Mouse (Mus musculus) Patski (cell line): ENCODE measurements around the gene Mbtps2. TPM values are rescaled to one million over a fixed set of nuclear protein-coding genes. Genes with fewer than 3 reads are reported as not detected.

Source experiments
- ATAC-seq: fragments of 100-300 bp; one replicate; pipeline ENCODE4 v1.8.0; 2021
- CTCF ChIA-PET: fragments of 350-600 bp; sonication (Branson Sonifier 250); formaldehyde crosslinking; loops from one replicate; lab custom pipeline; 2022; ENCODE audit warnings: inconsistent platforms; lab: Charles Lee
- POLR2A ChIA-PET: fragments of 350-600 bp; sonication (Branson Sonifier 250); formaldehyde crosslinking; loops from one replicate; lab custom pipeline; 2022; ENCODE audit warnings: antibody characterized with exemption, inconsistent platforms; lab: Charles Lee
- DNase-seq: peaks from one replicate; pipeline ENCODE4 v3.0.0-alpha.2; 2011; ENCODE audit warnings: low read depth, low spot score
- H3K27me3 ChIP-seq: fragments of 371-371 bp; one replicate; pipeline ENCODE4 v1.5.1; 2021
- CTCF ChIP-seq: fragments of 100-300 bp; IDR thresholded peaks from one replicate; pipeline ENCODE4 v1.5.1; 2021
- in situ Hi-C: fragments of 300-500 bp; cut with MboI; formaldehyde crosslinking; loops from 3 replicates; pipeline ENCODE4 v1.11.1; 2018; ENCODE audit warnings: low pct_unique_long_range_greater_than_20kb, mixed read lengths
- polyA plus RNA-seq: library from polyadenylated mRNA; unstranded; gene quantifications from one replicate; pipeline ENCODE4 v1.2.3, GENCODE M21; 2021

The Mbtps2 gene
- polyA plus RNA-seq, 1 experiment from 2014 or later: 30.9 TPM

GRCm38 (mm10) chrX:157597585-157598185 is 830 bp downstream of the Mbtps2 start:
- POLR2A ChIA-PET: interaction anchor here (0.6 to 0.7 kb wide), 3 partner anchors 15 to 96 kb away, joined by 4 to 11 read pairs (median 6); no protein-coding TSS in a partner anchor
- peaks cover 11% of the 10 kb centered on the region for H3K27me3 ChIP-seq
- CTCF ChIA-PET: interaction anchor here (1.1 to 1.5 kb wide), 2 partner anchors 10 to 14 kb away, joined by 3 to 4 read pairs; no protein-coding TSS in a partner anchor
- DNase-seq (no peak), ATAC-seq (no peak)
- in situ Hi-C loops: no loop called here
- no peak for TF ChIP-seq CTCF

GRCm38 (mm10) chrX:157596802-157597201 is 1.7 kb downstream of the Mbtps2 start:
- in situ Hi-C loops: no loop called here
- CTCF ChIA-PET: interaction anchor here (1.1 to 1.5 kb wide), 2 partner anchors 9 to 13 kb away, joined by 3 to 4 read pairs; no protein-coding TSS in a partner anchor
- ATAC-seq (no peak), DNase-seq (no peak)
- H3K27me3 ChIP-seq: peaks cover 16% of the 10 kb centered on the region
- POLR2A ChIA-PET: interaction anchor here (0.6 to 0.7 kb wide), 2 partner anchors 33 to 95 kb away, joined by 4 to 6 read pairs; no protein-coding TSS in a partner anchor
- no peak for TF ChIP-seq CTCF

DNA sequence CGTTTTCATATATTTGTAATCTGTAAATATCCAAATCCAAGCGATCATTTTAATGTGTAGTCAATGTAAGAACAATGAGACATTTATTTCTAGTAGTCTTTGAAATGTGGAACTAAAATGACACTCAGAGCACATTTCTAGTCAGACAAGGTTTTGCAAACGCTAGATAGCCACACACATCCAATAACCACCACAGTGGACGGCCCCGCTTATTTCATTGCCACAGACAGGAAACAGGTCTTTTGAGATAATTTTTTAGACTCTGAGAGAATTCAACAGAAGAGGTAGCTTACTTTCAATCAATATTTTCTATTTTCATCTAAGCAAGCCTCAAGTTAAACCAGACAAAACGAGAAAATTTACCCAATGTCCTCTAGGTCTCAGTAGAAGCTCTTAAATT is 2.6 kb downstream of the Mbtps2 start:
- no peak for ATAC-seq
- in situ Hi-C loops: no loop called here
- no peak for DNase-seq
- H3K27me3 ChIP-seq: peaks cover 12% of the 10 kb centered on the region
- ChIA-PET POLR2A (no interaction called here), CTCF (no interaction called here)
- TF ChIP-seq CTCF: no peak

GRCm38 (mm10) chrX:157594606-157595005 is 3.9 kb downstream of the Mbtps2 start:
- peaks cover 11% of the 10 kb centered on the region for H3K27me3 ChIP-seq
- ChIA-PET CTCF (no interaction called here), POLR2A (no interaction called here)
- DNase-seq (no peak), ATAC-seq (no peak)
- no peak for TF ChIP-seq CTCF
- in situ Hi-C loops: no loop called here

- DNase-seq (no peak), ATAC-seq (no peak)
- no peak for TF ChIP-seq CTCF
- ChIA-PET POLR2A (no interaction called here), CTCF (no interaction called here)
- in situ Hi-C loops: no loop called here
- no peaks in the 10 kb centered on the region for H3K27me3 ChIP-seq
Measured at GRCm38 (mm10) chrX:157587001-157587400, 11.5 kb downstream of the Mbtps2 start.

DNA sequence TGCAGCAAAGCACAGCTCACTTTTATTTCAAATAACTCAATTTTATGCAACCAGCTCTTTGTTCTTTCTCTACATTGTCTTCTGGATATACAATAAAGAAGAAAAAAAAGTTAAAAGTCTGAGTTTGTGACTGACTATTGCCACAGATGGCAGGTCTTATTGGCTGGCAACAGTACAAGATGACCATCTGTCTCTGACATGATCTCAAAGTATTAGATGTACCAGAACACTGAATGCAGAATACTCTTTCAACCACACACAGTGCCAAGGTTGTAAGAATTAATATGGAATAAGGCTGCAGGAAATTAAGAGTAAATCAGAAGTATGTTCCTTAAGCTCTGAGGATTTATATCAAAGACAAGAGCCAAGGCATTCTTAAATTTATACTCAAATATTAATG is 12.1 kb downstream of the Mbtps2 start:
- ATAC-seq: no peak
- in situ Hi-C loops: no loop called here
- no peak for TF ChIP-seq CTCF
- H3K27me3 ChIP-seq: no peaks in the 10 kb centered on the region
- CTCF ChIA-PET: no interaction called here
- POLR2A ChIA-PET: interaction anchor here (0.5 kb wide), 1 partner anchor 274 kb away, joined by 3 read pairs; no protein-coding TSS in a partner anchor
- no peak for DNase-seq

DNA sequence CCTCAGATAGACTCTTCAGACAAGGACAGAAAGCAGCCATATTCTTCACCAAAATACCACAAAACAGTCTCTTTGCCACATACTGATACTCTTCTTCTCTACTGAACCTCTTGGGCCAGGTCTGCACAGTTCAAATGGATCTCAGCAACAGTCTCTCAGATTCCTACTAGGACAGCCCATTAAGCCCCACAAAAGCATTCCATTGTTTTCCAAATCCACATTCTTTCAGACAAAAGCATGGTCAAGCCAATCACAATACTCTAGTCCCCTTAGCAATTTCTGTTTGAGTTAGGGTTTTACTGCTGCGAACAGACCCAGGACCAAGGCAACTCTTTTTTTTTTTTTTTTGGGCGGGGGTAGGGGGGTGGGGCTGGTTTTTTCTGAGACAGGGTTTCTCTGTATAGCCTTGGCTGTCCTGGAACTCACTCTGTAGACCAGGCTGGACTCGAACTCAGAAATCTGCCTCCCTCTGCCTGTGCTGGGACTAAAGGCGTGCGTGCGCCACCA is 19.4 kb downstream of the Mbtps2 start:
- in situ Hi-C loops: loop anchor here (5.0 kb wide), 1 partner anchor 82 kb away; no protein-coding TSS in a partner anchor
- ChIA-PET POLR2A (no interaction called here), CTCF (no interaction called here)
- no peak for TF ChIP-seq CTCF
- no peaks in the 10 kb centered on the region for H3K27me3 ChIP-seq
- ATAC-seq (no peak), DNase-seq (no peak)

- DNase-seq (no peak), ATAC-seq (no peak)
- H3K27me3 ChIP-seq: no peaks in the 10 kb centered on the region
- POLR2A ChIA-PET: no interaction called here
- CTCF ChIA-PET: interaction anchor here (1.2 to 1.4 kb wide), 2 partner anchors 17 to 69 kb away, joined by 3 to 4 read pairs; no protein-coding TSS in a partner anchor
- in situ Hi-C loops: loop anchor here (5.0 kb wide), 1 partner anchor 77 kb away; no protein-coding TSS in a partner anchor
- TF ChIP-seq CTCF: no peak
Measured at GRCm38 (mm10) chrX:157574683-157575082, 23.8 kb downstream of the Mbtps2 start.

GRCm38 (mm10) chrX:157568840-157569239 is 29.7 kb downstream of the Mbtps2 start, which contains the start of gene Yy2:
TSS of gene Yy2 (minus strand) at chrX:157568985.
- in situ Hi-C loops: no loop called here
- TF ChIP-seq CTCF: no peak
- H3K27me3 ChIP-seq: peaks cover 13% of the 10 kb centered on the region
- DNase-seq (no peak), ATAC-seq (no peak)
- POLR2A ChIA-PET: interaction anchor here (0.6 kb wide), 1 partner anchor 580 kb away, joined by 4 read pairs; no protein-coding TSS in a partner anchor
- CTCF ChIA-PET: no interaction called here

DNA sequence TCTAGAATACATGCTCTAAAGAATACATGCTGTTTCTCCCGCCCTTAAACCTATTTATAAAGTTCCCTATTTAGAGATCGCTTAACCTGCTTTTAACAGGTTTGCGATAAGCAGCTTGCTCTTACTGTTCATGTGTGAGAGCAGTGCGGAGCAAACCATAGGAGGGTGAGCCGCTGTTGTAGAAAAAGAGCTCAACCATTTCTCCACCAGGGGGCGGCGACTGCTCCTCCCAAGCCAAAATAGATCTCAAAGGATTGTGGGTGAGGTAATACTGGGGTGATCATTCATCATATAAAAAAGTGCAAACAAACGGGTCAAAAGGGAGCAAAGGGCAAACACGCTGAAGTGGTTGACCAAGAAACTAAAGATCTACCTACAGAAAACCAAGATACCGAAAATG is 34.7 kb downstream of the Mbtps2 start:
- peaks cover 17% of the 10 kb centered on the region for H3K27me3 ChIP-seq
- in situ Hi-C loops: no loop called here
- DNase-seq (no peak), ATAC-seq (no peak)
- POLR2A ChIA-PET: interaction anchor here (0.5 to 0.7 kb wide), 2 partner anchors 34 to 420 kb away, joined by 3 to 4 read pairs; no protein-coding TSS in a partner anchor
- peak; percentile 61 for TF ChIP-seq CTCF
- CTCF ChIA-PET: interaction anchor here (0.9 to 1.4 kb wide), 6 partner anchors 14 to 77 kb away, joined by 3 to 4 read pairs (median 3); no protein-coding TSS in a partner anchor

DNA sequence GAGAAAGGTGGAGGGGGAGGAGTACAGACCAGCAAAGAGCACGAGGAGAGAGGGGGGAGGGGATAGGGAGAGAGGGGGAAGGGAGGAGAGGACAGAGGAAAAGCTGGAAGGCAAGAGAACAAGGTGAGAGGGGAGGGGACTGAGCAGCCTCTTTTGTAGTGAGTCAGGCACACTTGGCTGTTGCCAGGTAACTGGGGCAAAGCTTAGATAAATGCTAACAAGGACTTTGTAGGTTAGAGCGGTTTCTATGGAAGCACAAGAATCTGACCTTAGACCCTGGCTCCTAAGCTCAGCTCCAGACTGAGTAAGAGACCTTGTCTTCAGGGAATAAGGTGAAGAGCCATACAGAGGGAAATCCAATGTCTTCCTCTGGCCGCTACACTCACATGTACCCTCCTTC is 51.4 kb downstream of the Mbtps2 start:
- in situ Hi-C loops: no loop called here
- ATAC-seq (no peak), DNase-seq (no peak)
- ChIA-PET POLR2A (no interaction called here), CTCF (interaction anchor here (0.8 to 1.2 kb wide), 3 partner anchors 12 to 97 kb away, joined by 3 read pairs; no protein-coding TSS in a partner anchor)
- H3K27me3 ChIP-seq: peaks cover 21% of the 10 kb centered on the region
- TF ChIP-seq CTCF: no peak
